Mouse (Mus musculus) Muller cell, postnatal 12 days (primary cell): ENCODE measurements around the gene Zfp74.
"Not testable (repeated sequence)": the region's sequence is repeated elsewhere in the genome, so short reads cannot be mapped to it uniquely, and the experiment has no call there.

Experiments used
- DNase-seq: peaks from one replicate; pipeline ENCODE4 v3.0.0-alpha.2; 2015; ENCODE audit errors: inconsistent ontology term

Gene Zfp74

GRCm38 (mm10) chr7:29953513-29954401 is at the start of gene Zfp74:
Gene Zfp74 (minus strand): TSS chr7:29954089.
- peak; percentile 95 for DNase-seq

DNA sequence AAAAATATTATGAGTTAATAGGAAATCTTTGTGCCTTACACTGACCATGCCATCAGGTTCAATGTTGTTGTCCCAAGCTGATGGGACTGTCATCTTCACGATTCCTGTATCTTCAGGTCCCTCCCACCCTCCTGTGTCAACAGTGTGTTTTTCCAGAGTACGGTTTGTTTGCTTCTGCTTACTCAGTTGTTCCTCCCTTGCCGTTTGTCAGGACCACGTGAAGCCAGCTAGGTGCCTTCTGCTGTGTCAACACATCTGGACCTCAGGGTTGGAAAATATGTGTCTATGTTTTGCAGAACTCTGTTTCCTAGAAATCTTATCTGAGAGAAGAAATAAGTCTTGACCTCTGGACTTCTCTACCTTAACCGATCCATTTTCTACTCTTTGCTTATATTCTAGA is 46.7 kb upstream of the Zfp74 start:
- DNase-seq = no peak

DNA sequence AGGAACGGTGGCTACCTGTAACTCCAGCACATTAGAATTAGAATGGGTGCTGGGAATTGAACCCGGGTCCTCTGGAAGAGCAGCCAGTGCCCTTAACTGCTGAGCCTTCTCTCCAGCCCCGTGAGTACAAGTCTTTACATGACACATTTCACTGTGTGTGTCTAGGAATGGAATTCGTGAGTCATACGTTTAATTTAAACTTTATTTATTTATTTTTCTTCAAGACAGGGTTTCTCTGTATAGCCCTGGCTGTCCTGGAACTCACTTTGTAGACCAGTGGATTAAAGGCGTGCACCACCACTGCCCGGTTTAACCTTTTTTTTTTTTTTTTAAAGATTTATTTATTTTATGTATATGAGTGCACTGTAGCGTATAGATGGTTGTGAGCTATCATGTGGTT is 41.2 kb upstream of the Zfp74 start:
- DNase-seq = no peak

GRCm38 (mm10) chr7:29993340-29993739 is 39.5 kb upstream of the Zfp74 start:
- DNase-seq = no peak

DNA sequence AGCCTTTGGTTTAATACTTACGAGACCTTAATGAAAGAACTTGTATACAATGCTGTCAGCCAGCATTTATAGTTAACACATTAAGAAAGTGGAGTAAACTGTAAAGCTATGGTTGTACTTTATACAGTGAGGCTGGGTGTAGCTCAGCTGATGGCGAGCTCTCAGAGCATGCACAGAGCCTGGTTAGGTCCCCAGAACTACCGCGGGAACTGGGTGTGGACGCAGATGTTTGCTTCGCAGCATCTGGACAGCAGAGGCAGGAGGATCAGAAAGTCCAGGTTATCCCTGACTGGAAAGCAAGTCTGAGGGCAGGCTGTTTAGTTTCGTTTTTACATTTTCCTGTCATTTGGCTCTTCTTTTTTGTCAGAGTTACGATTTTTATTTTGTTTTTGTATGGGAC is 38.8 kb upstream of the Zfp74 start:
- no peak for DNase-seq

- no peak for DNase-seq
Measured at GRCm38 (mm10) chr7:29989031-29989430, 35.1 kb upstream of the Zfp74 start.

- no peak for DNase-seq
Measured at GRCm38 (mm10) chr7:29987551-29987950, 33.7 kb upstream of the Zfp74 start.

DNA sequence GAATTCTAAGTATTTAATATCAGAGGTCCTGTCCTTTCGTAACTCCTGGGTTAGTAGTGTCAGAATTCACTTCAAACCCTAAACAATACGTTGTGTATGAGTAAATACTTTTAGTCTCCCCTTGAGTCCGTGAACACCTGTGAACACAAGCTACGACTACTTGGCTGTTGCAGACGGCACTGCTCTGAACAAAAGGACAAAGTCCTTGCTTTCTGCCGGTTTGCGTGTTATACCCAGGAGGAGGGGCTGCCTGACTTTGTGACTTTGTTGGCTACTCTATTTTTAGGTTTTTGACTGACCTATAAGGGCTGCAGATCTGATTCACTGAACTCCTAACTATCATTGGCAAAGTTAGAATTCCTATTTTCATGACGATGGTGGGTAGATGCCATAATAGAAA is 32.2 kb upstream of the Zfp74 start:
- no peak for DNase-seq

DNA sequence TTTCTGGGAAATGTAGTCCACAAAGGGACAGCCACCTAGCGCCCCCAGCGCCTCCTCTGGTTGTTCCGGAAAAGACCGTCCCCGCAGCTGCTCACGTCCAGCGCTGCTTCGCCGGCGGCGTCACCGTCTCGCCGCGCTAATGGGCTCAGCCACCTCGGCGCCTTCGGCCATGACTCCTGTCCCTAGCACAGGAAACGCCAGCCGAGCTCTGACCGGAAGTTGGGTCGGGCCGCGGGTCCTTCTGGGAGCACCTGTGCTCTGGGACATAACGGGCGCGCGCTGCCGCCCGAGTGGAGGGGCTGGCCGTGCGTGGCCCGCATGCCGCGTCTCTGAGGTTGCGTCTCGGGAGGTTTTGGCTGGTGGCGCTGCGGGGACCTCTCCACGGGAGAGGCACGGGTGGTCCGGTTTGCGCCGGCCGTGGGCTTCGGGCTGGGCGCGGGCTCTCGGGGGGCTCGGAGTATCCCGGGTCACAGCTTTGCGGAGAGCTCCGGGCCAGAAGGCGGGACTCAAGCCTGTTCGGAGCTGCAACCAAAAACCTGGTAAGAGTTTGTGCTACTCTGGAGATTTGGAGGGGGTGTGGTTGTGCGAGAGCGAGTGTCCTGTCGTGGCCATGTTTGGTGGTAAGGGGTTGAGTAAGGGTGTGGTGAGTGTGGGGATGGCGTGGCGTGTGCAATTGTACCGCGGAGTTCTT is 29.9 kb upstream of the Zfp74 start, which contains the start of gene Zfp568:
Gene Zfp568, plus strand, starts transcription at position 266 of the 691 bp plus-strand sequence.
- peak; percentile 97 for DNase-seq

GRCm38 (mm10) chr7:29983340-29983689 is 29.4 kb upstream of the Zfp74 start:
- no peak for DNase-seq

DNA sequence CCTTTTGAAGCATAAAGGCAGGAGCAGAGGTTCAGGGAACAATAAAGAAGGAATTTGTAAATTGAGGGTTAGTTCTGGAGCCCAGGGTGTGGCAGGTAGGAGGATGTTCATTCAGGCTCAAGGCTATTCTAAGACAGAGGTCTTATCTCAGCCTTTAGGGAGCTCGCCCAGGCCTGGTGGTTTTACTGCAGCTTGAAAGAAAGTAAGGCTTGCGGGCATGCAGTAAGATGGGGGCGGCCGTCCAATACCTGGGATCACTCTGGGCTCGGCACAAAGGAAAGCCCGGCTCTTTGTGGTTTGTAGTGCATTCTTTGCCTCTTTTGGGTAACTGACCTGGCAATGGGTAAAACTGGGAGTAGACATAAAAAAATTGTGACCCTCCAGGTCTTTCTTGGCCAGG is 29.0 kb upstream of the Zfp74 start:
- no peak for DNase-seq

DNA sequence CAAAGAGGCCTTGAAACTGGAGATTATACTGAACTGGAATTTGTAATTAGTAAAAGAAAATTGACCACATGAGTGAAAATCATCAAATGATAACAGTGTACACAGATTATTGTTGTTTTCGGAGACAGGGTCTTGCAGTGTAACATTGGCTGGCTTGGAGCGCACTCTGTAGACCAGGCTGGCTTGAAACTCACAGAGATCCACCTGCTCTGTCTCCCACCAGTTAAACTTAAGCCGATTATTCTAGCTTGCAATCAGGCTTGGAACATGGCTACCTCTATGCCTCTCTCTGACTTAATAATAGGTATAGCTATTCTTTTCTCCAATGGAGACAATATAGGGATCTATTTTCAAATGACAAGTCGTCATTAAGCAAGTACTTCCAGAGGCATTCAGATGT is 28.5 kb upstream of the Zfp74 start:
- DNase-seq = no peak

DNA sequence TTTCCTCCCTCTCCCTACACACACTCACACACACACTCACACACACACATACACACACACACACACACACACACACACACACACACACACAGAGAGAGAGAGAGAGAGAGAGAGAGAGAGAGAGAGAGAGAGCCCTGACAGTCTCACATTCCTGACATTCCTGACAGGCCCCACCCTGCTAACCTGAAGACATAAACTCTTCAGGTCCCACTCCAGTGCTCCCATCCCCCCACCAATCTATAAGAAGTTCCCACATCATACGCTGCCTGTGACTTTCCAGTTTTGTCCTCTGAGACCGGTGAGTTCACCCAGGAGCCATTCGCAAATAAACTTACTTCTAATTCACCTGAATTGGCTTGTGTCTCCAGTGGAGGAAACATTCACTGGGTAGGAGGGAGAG is 28.0 kb upstream of the Zfp74 start:
- no peak for DNase-seq

- DNase-seq = no peak
Measured at GRCm38 (mm10) chr7:29981455-29981854, 27.6 kb upstream of the Zfp74 start.

DNA sequence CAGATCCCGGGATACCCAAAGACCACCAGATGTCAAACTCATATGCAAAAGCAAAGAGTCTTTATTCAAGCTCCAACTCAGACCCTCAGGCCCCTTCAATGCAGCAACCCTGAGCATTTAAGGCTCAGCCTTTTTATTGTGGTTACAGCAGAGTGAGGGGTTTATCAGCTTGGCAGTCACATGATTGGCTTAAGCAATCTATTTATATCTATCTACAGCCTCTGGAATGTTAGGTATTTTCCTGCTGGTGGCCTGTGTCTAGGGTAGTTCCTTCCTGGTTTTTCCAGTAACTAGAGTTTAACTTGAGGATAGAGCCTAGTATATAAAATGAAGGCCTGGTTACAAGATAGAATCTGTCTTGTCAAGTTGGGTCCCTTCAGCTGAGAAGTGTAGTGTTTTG is 26.9 kb upstream of the Zfp74 start:
- no peak for DNase-seq

DNA sequence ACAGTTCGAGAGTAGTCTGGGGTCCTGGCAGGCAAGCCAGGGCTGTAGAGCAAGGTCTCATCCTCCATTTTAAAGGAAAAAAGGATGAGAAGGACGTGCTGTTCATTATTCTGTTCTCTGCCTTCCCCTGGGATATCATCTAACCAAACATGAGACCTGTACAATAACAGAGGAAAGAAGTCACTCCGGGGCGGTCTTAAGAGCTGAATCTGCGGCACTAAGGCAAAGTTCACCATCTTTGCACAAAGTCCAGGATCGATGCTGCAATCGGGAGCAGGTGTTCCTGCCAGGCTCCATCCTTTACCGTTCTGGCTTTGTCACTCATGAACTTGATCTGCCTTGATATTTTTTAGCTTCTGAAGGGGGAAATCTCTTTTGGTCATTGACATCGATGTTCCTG is 16.8 kb upstream of the Zfp74 start:
- no peak for DNase-seq

- not testable (repeated sequence) for DNase-seq
Measured at GRCm38 (mm10) chr7:29965115-29965810, 11.4 kb upstream of the Zfp74 start.

- DNase-seq = no peak
Measured at GRCm38 (mm10) chr7:29959004-29959403, 5.1 kb upstream of the Zfp74 start.

- no peak for DNase-seq
Measured at GRCm38 (mm10) chr7:29958125-29958724, 4.3 kb upstream of the Zfp74 start.

DNA sequence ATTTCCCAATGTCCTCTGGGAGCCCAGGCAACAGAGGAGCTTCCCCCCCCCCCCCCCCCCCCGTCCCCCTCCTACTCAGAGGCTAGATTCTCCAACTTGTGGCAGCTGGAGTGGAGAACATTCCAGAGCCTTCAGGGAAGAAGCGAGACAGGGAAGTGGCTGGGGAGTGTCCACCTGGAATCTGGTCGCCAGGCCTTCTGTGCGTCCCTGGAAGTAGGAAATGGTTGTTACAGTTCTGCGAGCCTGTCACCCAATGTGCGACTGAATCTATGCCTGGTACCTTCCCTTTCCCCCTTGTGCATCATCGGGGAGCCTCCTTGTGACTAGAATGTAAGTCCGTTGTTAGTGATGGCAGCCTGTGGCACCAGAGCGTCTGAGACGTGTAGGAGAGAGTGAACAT is 2.4 kb upstream of the Zfp74 start:
- DNase-seq = no peak

GRCm38 (mm10) chr7:29954731-29955130 is 842 bp upstream of the Zfp74 start:
- peak; percentile 27 for DNase-seq

DNA sequence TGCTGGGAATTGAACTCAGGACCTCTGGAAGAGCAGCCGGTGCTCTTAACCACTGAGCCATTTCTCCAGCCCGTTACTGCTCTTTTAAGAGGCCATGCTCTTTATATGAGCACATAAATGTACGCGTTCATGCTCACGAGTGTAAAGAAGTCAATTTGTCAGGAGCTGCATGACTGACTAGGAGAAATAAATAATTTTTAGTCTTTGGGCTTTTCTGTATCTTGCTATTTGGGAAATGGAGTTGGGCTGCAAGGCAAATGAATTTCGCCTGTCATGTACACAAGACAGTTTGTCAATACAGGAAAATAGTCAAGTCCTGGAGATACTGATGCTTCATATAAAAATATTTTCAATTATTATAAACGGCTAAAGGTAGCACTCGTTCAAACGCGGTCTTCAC is 803 bp downstream of the Zfp74 start:
- no peak for DNase-seq
